Mouse (Mus musculus) MEL (cell line): Measurements from ENCODE around the gene Rpn2. TPM values are rescaled to one million over a fixed set of nuclear protein-coding genes. Genes with fewer than 3 reads are reported as not detected.

Source experiments
- DNase-seq: peaks from one replicate; pipeline ENCODE4 v3.0.0; 2011; ENCODE audit warnings: low read depth, low spot score
- H3K27ac ChIP-seq: 2 replicates; pipeline ENCODE4 v1.5.1; 2012; ENCODE audit warnings: low read depth, mild to moderate bottlenecking, control low read depth, low read length, moderate library complexity; ENCODE audit not compliant: control insufficient read depth
- H3K27me3 ChIP-seq, 2 experiments: fragments of 150-350 bp in 1 of 2; sonication (generic) in 1 of 2; 2 replicates each; pipeline ENCODE4 v1.6.1; 2012; ENCODE audit warnings: low read length in 2 of 2, mild to moderate bottlenecking in 2 of 2, improper control_type of control experiment in 1 of 2, moderate library complexity in 1 of 2; ENCODE audit not compliant: insufficient read depth in 2 of 2, control insufficient read depth in 1 of 2
- H3K36me3 ChIP-seq, 2 experiments: 2 replicates each; pipeline ENCODE4 v1.6.1; 2012 to 2014; ENCODE audit warnings: low read length in 2 of 2, improper control_type of control experiment in 1 of 2, inconsistent platforms in 1 of 2, mild to moderate bottlenecking in 1 of 2; ENCODE audit not compliant: insufficient read depth in 2 of 2, control insufficient read depth in 1 of 2
- H3K4me1 ChIP-seq, 2 experiments: fragments of 150-350 bp in 1 of 2; sonication (generic) in 1 of 2; 2 replicates each; pipeline ENCODE4 v1.6.1; 2012; ENCODE audit warnings: low read length in 2 of 2, improper control_type of control experiment in 1 of 2, mild to moderate bottlenecking in 1 of 2; ENCODE audit not compliant: insufficient read depth in 2 of 2, control insufficient read depth in 1 of 2
- H3K4me3 ChIP-seq, 2 experiments: fragments of 150-350 bp in 1 of 2; sonication (generic) in 1 of 2; 2 replicates each; pipeline ENCODE4 v1.5.1; 2012; ENCODE audit warnings: low read depth in 2 of 2, low read length in 2 of 2, mild to moderate bottlenecking in 2 of 2, moderate library complexity in 2 of 2, control low read depth in 1 of 2, improper control_type of control experiment in 1 of 2; ENCODE audit not compliant: control insufficient read depth in 1 of 2, insufficient read depth in 1 of 2
- H3K79me2 ChIP-seq: 2 replicates; pipeline ENCODE4 v1.6.1; 2012; ENCODE audit warnings: mild to moderate bottlenecking, low read length, moderate library complexity; ENCODE audit not compliant: control insufficient read depth, poor library complexity, insufficient read depth
- H3K9ac ChIP-seq: 2 replicates; pipeline ENCODE4 v1.6.1; 2012; ENCODE audit warnings: low read depth, mild to moderate bottlenecking, control low read depth, low read length, moderate library complexity; ENCODE audit not compliant: control insufficient read depth, poor library complexity, severe bottlenecking
- H3K9me3 ChIP-seq: fragments of 150-350 bp; sonication (generic); replicated peaks from 2 replicates; pipeline ENCODE4 v1.6.1; 2012; ENCODE audit warnings: mild to moderate bottlenecking, low read length, improper control_type of control experiment, moderate library complexity; ENCODE audit not compliant: insufficient read depth
- BHLHE40 ChIP-seq: IDR thresholded peaks from 2 replicates; pipeline ENCODE4 v1.6.1; 2012; ENCODE audit warnings: low read depth, mild to moderate bottlenecking, inconsistent platforms, low read length, improper control_type of control experiment, borderline replicate concordance
- CHD1 ChIP-seq: IDR thresholded peaks from 2 replicates; pipeline ENCODE4 v1.6.1; 2012; ENCODE audit warnings: low read depth, mild to moderate bottlenecking, inconsistent platforms, low read length, improper control_type of control experiment
- CTCF ChIP-seq, 3 experiments: IDR thresholded peaks in 2 of 3; conservative IDR thresholded peaks in 1 of 3; 2 replicates each; pipeline ENCODE4 v1.5.1; 2011 to 2012; ENCODE audit warnings: low read length in 3 of 3, low read depth in 2 of 3, mild to moderate bottlenecking in 2 of 3, improper control_type of control experiment in 1 of 3, inconsistent platforms in 1 of 3, mixed read lengths in 1 of 3, moderate library complexity in 1 of 3; ENCODE audit not compliant: control insufficient read depth in 1 of 3, insufficient read depth in 1 of 3, poor library complexity in 1 of 3, severe bottlenecking in 1 of 3
- E2F4 ChIP-seq: IDR thresholded peaks from 2 replicates; pipeline ENCODE4 v1.6.1; 2011; ENCODE audit warnings: low read depth, low read length, improper control_type of control experiment, borderline replicate concordance
- GABPA ChIP-seq: IDR thresholded peaks from 2 replicates; pipeline ENCODE4 v1.6.1; 2012; ENCODE audit warnings: low read depth, mild to moderate bottlenecking, inconsistent platforms, low read length, improper control_type of control experiment, moderate library complexity
- GATA1 ChIP-seq: IDR thresholded peaks from 2 replicates; pipeline ENCODE4 v1.6.1; 2011; ENCODE audit warnings: low read depth, low read length, improper control_type of control experiment
- HCFC1 ChIP-seq: IDR thresholded peaks from 2 replicates; pipeline ENCODE4 v1.6.1; 2012; ENCODE audit warnings: low read depth, mild to moderate bottlenecking, inconsistent platforms, low read length, improper control_type of control experiment, moderate library complexity
- KAT2A ChIP-seq: conservative IDR thresholded peaks from 2 replicates; pipeline ENCODE4 v1.6.1; 2012; ENCODE audit warnings: low read depth, low read length, improper control_type of control experiment, inconsistent platforms
- MAFK ChIP-seq: IDR thresholded peaks from 2 replicates; pipeline ENCODE4 v1.6.1; 2011; ENCODE audit warnings: low read depth, mild to moderate bottlenecking, low read length, improper control_type of control experiment, borderline replicate concordance
- MAZ ChIP-seq: IDR thresholded peaks from 2 replicates; pipeline ENCODE4 v1.6.1; 2012; ENCODE audit warnings: low read depth, mild to moderate bottlenecking, inconsistent platforms, low read length, improper control_type of control experiment
- MYB ChIP-seq: IDR thresholded peaks from 2 replicates; pipeline ENCODE4 v1.6.1; 2011; ENCODE audit warnings: mild to moderate bottlenecking, low read depth, low read length, improper control_type of control experiment
- MYC ChIP-seq: IDR thresholded peaks from 2 replicates; pipeline ENCODE4 v1.6.1; 2011; ENCODE audit warnings: low read depth, mild to moderate bottlenecking, low read length, improper control_type of control experiment, moderate library complexity
- POLR2A ChIP-seq, 2 experiments: IDR thresholded peaks; 2 replicates each; pipeline ENCODE4 v1.6.1; 2011 to 2012; ENCODE audit warnings: low read length in 2 of 2, mild to moderate bottlenecking in 2 of 2, control low read depth in 1 of 2, improper control_type of control experiment in 1 of 2, low read depth in 1 of 2, moderate library complexity in 1 of 2; ENCODE audit not compliant: control insufficient read depth in 1 of 2, insufficient read depth in 1 of 2, poor library complexity in 1 of 2
- RAD21 ChIP-seq: IDR thresholded peaks from 2 replicates; pipeline ENCODE4 v1.6.1; 2011; ENCODE audit warnings: mild to moderate bottlenecking, low read depth, low read length, improper control_type of control experiment
- SMC3 ChIP-seq: IDR thresholded peaks from 2 replicates; pipeline ENCODE4 v1.6.1; 2011; ENCODE audit warnings: low read depth, low read length, improper control_type of control experiment
- TCF12 ChIP-seq: IDR thresholded peaks from 2 replicates; pipeline ENCODE4 v1.6.1; 2014; ENCODE audit warnings: low read depth, mild to moderate bottlenecking, inconsistent platforms, low read length, improper control_type of control experiment, moderate library complexity
- USF1 ChIP-seq: IDR thresholded peaks from 2 replicates; pipeline ENCODE4 v1.6.1; 2014; ENCODE audit warnings: low read depth, mild to moderate bottlenecking, inconsistent platforms, low read length, improper control_type of control experiment, moderate library complexity
- USF2 ChIP-seq, 2 experiments: IDR thresholded peaks; 2 replicates each; pipeline ENCODE4 v1.6.1; 2011 to 2012; ENCODE audit warnings: improper control_type of control experiment in 2 of 2, low read length in 2 of 2, borderline replicate concordance in 1 of 2, inconsistent platforms in 1 of 2, low read depth in 1 of 2, mild to moderate bottlenecking in 1 of 2; ENCODE audit not compliant: insufficient read depth in 1 of 2
- ZC3H11A ChIP-seq: IDR thresholded peaks from 2 replicates; pipeline ENCODE4 v1.6.1; 2012; ENCODE audit warnings: low read depth, mild to moderate bottlenecking, inconsistent platforms, low read length, improper control_type of control experiment
- ZKSCAN1 ChIP-seq: IDR thresholded peaks from 2 replicates; pipeline ENCODE4 v1.6.1; 2012; ENCODE audit warnings: low read depth, mild to moderate bottlenecking, inconsistent platforms, low read length, improper control_type of control experiment, moderate library complexity
- ZMIZ1 ChIP-seq: IDR thresholded peaks from 2 replicates; pipeline ENCODE4 v1.6.1; 2012; ENCODE audit warnings: low read depth, mild to moderate bottlenecking, inconsistent platforms, low read length, improper control_type of control experiment, moderate library complexity
- ZNF384 ChIP-seq: IDR thresholded peaks from 2 replicates; pipeline ENCODE4 v1.6.1; 2012; ENCODE audit warnings: low read depth, mild to moderate bottlenecking, inconsistent platforms, low read length, improper control_type of control experiment
- polyA plus RNA-seq, 2 experiments: library from polyadenylated mRNA; stranded (reverse) in 1 of 2; unstranded in 1 of 2; fragments of >175 nt in 1 of 2; fragments of >200 nt in 1 of 2; gene quantifications; 2 replicates each; pipeline versions ENCODE4 v1.2.1 to v1.2.4; 2012; ENCODE audit warnings: low replicate concordance in 2 of 2, low read depth in 1 of 2; ENCODE audit not compliant: insufficient read length in 2 of 2, insufficient read depth in 1 of 2, missing spikeins in 1 of 2
- total RNA-seq: library from RNA; depleted of rRNA; stranded (reverse); fragments of 300-350 nt; gene quantifications from 2 replicates; pipeline ENCODE4 v1.2.3, GENCODE M21; 2012

Gene Rpn2
- total and polyA plus RNA-seq, 3 experiments: 284 to 316 (median 310) TPM

- Histone ChIP-seq H3K4me1 (no peaks in the 10 kb centered on the region), H3K79me2 (no peaks in the 10 kb centered on the region), H3K9ac (no peak overlapping the region), H3K36me3 (no peaks in the 10 kb centered on the region), H3K27ac (no peak overlapping the region), H3K27me3 (peaks cover 0 to 2% of the 10 kb centered on the region in 2 experiments; a peak in 2 of 4 replicates), H3K9me3 (no peaks in the 10 kb centered on the region), H3K4me3 (no peak overlapping the region)
- peak; percentile 63 for DNase-seq
- TF ChIP-seq USF2 (IDR thresholded peaks at IDR 0.05; ENCODE audit: borderline replicate concordance in 1 of 2, insufficient read depth in 1 of 2, low read depth in 1 of 2, low read length in 2 of 2) (no peak), ZC3H11A (peak; percentile 84), CTCF (IDR thresholded peaks at IDR 0.05 in 2 of 3, conservative IDR thresholded peaks at IDR 0.05 in 1 of 3; ENCODE audit: control insufficient read depth in 1 of 3, insufficient read depth in 1 of 3, low read depth in 2 of 3, low read length in 3 of 3, poor library complexity in 1 of 3, severe bottlenecking in 1 of 3) (peak; percentile 84 to 85 (median 85)), ZKSCAN1 (no peak), ZMIZ1 (no peak), GATA1 (no peak), KAT2A (no peak), SMC3 (peak; percentile 84), BHLHE40 (0 out of 2 replicates have a peak, but pooled peaks have one; percentile 13), E2F4 (no peak), MYC (no peak), HCFC1 (no peak), CHD1 (no peak), RAD21 (peak; percentile 93), GABPA (no peak), MAZ (no peak), MAFK (no peak), MYB (no peak)
Measured at GRCm38 (mm10) chr2:157341554-157342270, 62.9 kb downstream of the Rpn2 start.

- no peak overlapping the region for H3K27ac ChIP-seq
- no peak overlapping the region for H3K9ac ChIP-seq
- H3K79me2 ChIP-seq: no peaks in the 10 kb centered on the region
- no peak for DNase-seq
- H3K9me3 ChIP-seq: no peaks in the 10 kb centered on the region
- no peaks in the 10 kb centered on the region for H3K4me1 ChIP-seq
- H3K27me3 ChIP-seq: peaks cover 2% of the 10 kb centered on the region in 2 experiments; a peak in 2 of 4 replicates
- no peak overlapping the region for H3K4me3 ChIP-seq
- H3K36me3 ChIP-seq: no peaks in the 10 kb centered on the region
- TF ChIP-seq MAZ: no peak
- no peak for TF ChIP-seq USF2 (IDR thresholded peaks at IDR 0.05; ENCODE audit: borderline replicate concordance in 1 of 2, insufficient read depth in 1 of 2, low read depth in 1 of 2, low read length in 2 of 2)
- no peak for TF ChIP-seq POLR2A (IDR thresholded peaks at IDR 0.05; ENCODE audit: control insufficient read depth in 1 of 2, insufficient read depth in 1 of 2, low read depth in 1 of 2, low read length in 2 of 2, poor library complexity in 1 of 2)
- TF ChIP-seq TCF12: no peak
- no peak for TF ChIP-seq MYB
- no peak for TF ChIP-seq E2F4
- TF ChIP-seq ZNF384: no peak
- no peak for TF ChIP-seq USF1
- no peak for TF ChIP-seq BHLHE40
- TF ChIP-seq, all 39 proteins: peak for 0
Measured at GRCm38 (mm10) chr2:157342328-157342926, 63.6 kb downstream of the Rpn2 start.
